Mouse (Mus musculus): ENCODE measurements around the gene Unc13d. TPM values are rescaled to one million over a fixed set of nuclear protein-coding genes. Genes with fewer than 3 reads are reported as not detected.
A peak's percentile ranks its signal among the peaks of the same experiment; 100 is the strongest.

Unc13d gene
- polyA plus RNA-seq, 1 experiment from 2014 or later = 7.2 TPM

- Histone ChIP-seq H3K9me3 (no peaks in the 10 kb centered on the region), H3K36me3 (peaks cover 65% of the 10 kb centered on the region), H3K27me3 (ENCODE audit: insufficient read depth, poor library complexity, severe bottlenecking) (no peaks in the 10 kb centered on the region), H3K4me3 (no peak overlapping the region), H3K4me1 (peaks cover 46% of the 10 kb centered on the region), H3K27ac (no peak overlapping the region)
- WGBS = 91% methylated on average over 14 of the region's 14 CpGs
- DNase-seq (ENCODE audit: low spot score) = no peak
Observed at GRCm38 (mm10) chr11:116083096-116083672, 5.4 kb upstream of the Unc13d start.

- Histone ChIP-seq H3K9me3 (no peaks in the 10 kb centered on the region), H3K36me3 (peaks cover 65% of the 10 kb centered on the region), H3K27ac (0 out of 2 replicates have a peak overlapping the region, but pooled peaks have one; percentile 11), H3K4me3 (no peak overlapping the region), H3K4me1 (peaks cover 55% of the 10 kb centered on the region), H3K27me3 (ENCODE audit: insufficient read depth, poor library complexity, severe bottlenecking) (no peaks in the 10 kb centered on the region)
- WGBS = 74% methylated on average over 6 of the region's 6 CpGs
- no peak for DNase-seq (ENCODE audit: low spot score)
Observed at GRCm38 (mm10) chr11:116081081-116081480, 3.3 kb upstream of the Unc13d start.

GRCm38 (mm10) chr11:116079511-116079910, 1.8 kb upstream of the Unc13d start:
- Histone ChIP-seq H3K9me3 (no peaks in the 10 kb centered on the region), H3K4me3 (no peak overlapping the region), H3K27me3 (ENCODE audit: insufficient read depth, poor library complexity, severe bottlenecking) (no peaks in the 10 kb centered on the region), H3K36me3 (peaks cover 57% of the 10 kb centered on the region), H3K4me1 (peaks cover 53% of the 10 kb centered on the region), H3K27ac (peak overlapping the region; percentile 84; the same call in 1 of the 2 replicates)
- DNase-seq (ENCODE audit: low spot score) = no peak
- WGBS = 79% methylated on average over 10 of the region's 10 CpGs

GRCm38 (mm10) chr11:116078676-116079320, 1.0 kb upstream of the Unc13d start:
- H3K36me3 ChIP-seq = peaks cover 51% of the 10 kb centered on the region
- no peak for DNase-seq (ENCODE audit: low spot score)
- H3K4me1 ChIP-seq = peaks cover 60% of the 10 kb centered on the region
- H3K27ac ChIP-seq = peak overlapping the region; percentile 84
- H3K9me3 ChIP-seq = no peaks in the 10 kb centered on the region
- peak overlapping the region; percentile 16; the same call in 1 of the 2 replicates for H3K4me3 ChIP-seq
- no peaks in the 10 kb centered on the region for H3K27me3 ChIP-seq (ENCODE audit: insufficient read depth, poor library complexity, severe bottlenecking)
- WGBS = 42% methylated on average over 10 of the region's 10 CpGs

GRCm38 (mm10) chr11:116078221-116078620, 460 bp upstream of the Unc13d start:
- H3K9me3 ChIP-seq = no peaks in the 10 kb centered on the region
- H3K4me1 ChIP-seq = peaks cover 66% of the 10 kb centered on the region
- H3K36me3 ChIP-seq = peaks cover 46% of the 10 kb centered on the region
- 12% methylated on average over 16 of the region's 16 CpGs for WGBS
- DNase-seq (ENCODE audit: low spot score) = no peak
- H3K4me3 ChIP-seq = peak overlapping the region; percentile 53
- peak overlapping the region; percentile 86 for H3K27ac ChIP-seq
- no peaks in the 10 kb centered on the region for H3K27me3 ChIP-seq (ENCODE audit: insufficient read depth, poor library complexity, severe bottlenecking)

- H3K27me3 ChIP-seq (ENCODE audit: insufficient read depth, poor library complexity, severe bottlenecking) = no peaks in the 10 kb centered on the region
- no peaks in the 10 kb centered on the region for H3K9me3 ChIP-seq
- H3K36me3 ChIP-seq = peaks cover 33% of the 10 kb centered on the region
- DNase-seq (ENCODE audit: low spot score) = no peak
- H3K27ac ChIP-seq = peak overlapping the region; percentile 86
- peaks cover 76% of the 10 kb centered on the region for H3K4me1 ChIP-seq
- 48% methylated on average over 7 of the region's 7 CpGs for WGBS
- peak overlapping the region; percentile 53 for H3K4me3 ChIP-seq
Observed at GRCm38 (mm10) chr11:116076836-116077235, 925 bp downstream of the Unc13d start.

GRCm38 (mm10) chr11:116076266-116076540, 1.6 kb downstream of the Unc13d start:
- peak overlapping the region; percentile 53; the same call in 1 of the 2 replicates for H3K4me3 ChIP-seq
- no peaks in the 10 kb centered on the region for H3K9me3 ChIP-seq
- H3K27me3 ChIP-seq (ENCODE audit: insufficient read depth, poor library complexity, severe bottlenecking) = no peaks in the 10 kb centered on the region
- peak overlapping the region; percentile 86 for H3K27ac ChIP-seq
- peaks cover 27% of the 10 kb centered on the region for H3K36me3 ChIP-seq
- no peak for DNase-seq (ENCODE audit: low spot score)
- peaks cover 77% of the 10 kb centered on the region for H3K4me1 ChIP-seq
- 57% methylated on average over 7 of the region's 7 CpGs for WGBS

- peak overlapping the region; percentile 53; the same call in 1 of the 2 replicates for H3K4me3 ChIP-seq
- peaks cover 77% of the 10 kb centered on the region for H3K4me1 ChIP-seq
- no peaks in the 10 kb centered on the region for H3K9me3 ChIP-seq
- H3K36me3 ChIP-seq = peaks cover 22% of the 10 kb centered on the region
- DNase-seq (ENCODE audit: low spot score) = no peak
- H3K27me3 ChIP-seq (ENCODE audit: insufficient read depth, poor library complexity, severe bottlenecking) = no peaks in the 10 kb centered on the region
- WGBS = 29% methylated on average over 20 of the region's 20 CpGs
- peak overlapping the region; percentile 86 for H3K27ac ChIP-seq
Observed at GRCm38 (mm10) chr11:116075539-116076265, 2.1 kb downstream of the Unc13d start.

- Histone ChIP-seq H3K4me3 (no peak overlapping the region), H3K9me3 (no peaks in the 10 kb centered on the region), H3K36me3 (peaks cover 10% of the 10 kb centered on the region), H3K27ac (peak overlapping the region; percentile 57; the same call in 1 of the 2 replicates), H3K27me3 (ENCODE audit: insufficient read depth, poor library complexity, severe bottlenecking) (no peaks in the 10 kb centered on the region), H3K4me1 (peaks cover 74% of the 10 kb centered on the region)
- WGBS = 54% methylated on average over 7 of the region's 7 CpGs
- no peak for DNase-seq (ENCODE audit: low spot score)
Observed at GRCm38 (mm10) chr11:116074436-116074991, 3.2 kb downstream of the Unc13d start.

GRCm38 (mm10) chr11:116072608-116073007, 5.2 kb downstream of the Unc13d start:
- Histone ChIP-seq H3K27me3 (ENCODE audit: insufficient read depth, poor library complexity, severe bottlenecking) (no peaks in the 10 kb centered on the region; the same call in 1 of the 2 replicates), H3K27ac (no peak overlapping the region), H3K4me1 (peaks cover 55% of the 10 kb centered on the region), H3K4me3 (no peak overlapping the region), H3K36me3 (no peaks in the 10 kb centered on the region), H3K9me3 (no peaks in the 10 kb centered on the region)
- DNase-seq (ENCODE audit: low spot score) = no peak
- WGBS = 65% methylated on average over 3 of the region's 3 CpGs

GRCm38 (mm10) chr11:116071510-116071909, 6.3 kb downstream of the Unc13d start:
- H3K4me3 ChIP-seq = no peak overlapping the region
- H3K4me1 ChIP-seq = peaks cover 50% of the 10 kb centered on the region
- no peaks in the 10 kb centered on the region for H3K9me3 ChIP-seq
- no peaks in the 10 kb centered on the region for H3K36me3 ChIP-seq
- H3K27me3 ChIP-seq (ENCODE audit: insufficient read depth, poor library complexity, severe bottlenecking) = no peaks in the 10 kb centered on the region; the same call in 1 of the 2 replicates
- H3K27ac ChIP-seq = no peak overlapping the region
- no peak for DNase-seq (ENCODE audit: low spot score)
- WGBS = 65% methylated on average over 5 of the region's 5 CpGs

GRCm38 (mm10) chr11:116065345-116065744, 12.4 kb downstream of the Unc13d start:
- H3K27me3 ChIP-seq (ENCODE audit: insufficient read depth, poor library complexity, severe bottlenecking) = no peaks in the 10 kb centered on the region; the same call in 1 of the 2 replicates
- DNase-seq (ENCODE audit: low spot score) = no peak
- H3K36me3 ChIP-seq = peaks cover 21% of the 10 kb centered on the region
- no peak overlapping the region for H3K4me3 ChIP-seq
- peaks cover 32% of the 10 kb centered on the region for H3K4me1 ChIP-seq
- no peaks in the 10 kb centered on the region for H3K9me3 ChIP-seq
- WGBS = 86% methylated on average over 12 of the region's 12 CpGs
- H3K27ac ChIP-seq = no peak overlapping the region

All from heart, embryonic 10.5 days (tissue).